Mouse (Mus musculus) forebrain, embryonic 15.5 days (tissue): Measurements from ENCODE around the gene 9130409I23Rik. TPM values are rescaled to one million over a fixed set of nuclear protein-coding genes. Genes with fewer than 3 reads are reported as not detected.
A peak's percentile ranks its signal among the peaks of the same experiment; 100 is the strongest.
"Not testable (repeated sequence)": the region's sequence is repeated elsewhere in the genome, so short reads cannot be mapped to it uniquely, and the experiment has no call there.

Source experiments
- ATAC-seq: fragments of 200-750 bp; cut with Nextera tagmentation; replicated peaks from 2 replicates; pipeline ENCODE4 v1.8.0; 2017; ENCODE audit warnings: mild to moderate bottlenecking, moderate TSS enrichment, moderate library complexity
- H3K27ac ChIP-seq: fragments of 300-500 bp; sonication (generic); replicated peaks from 2 replicates; pipeline ENCODE4 v1.5.1; 2015; ENCODE audit warnings: mild to moderate bottlenecking, inconsistent platforms
- H3K27me3 ChIP-seq: fragments of 300-500 bp; sonication (generic); 2 replicates; pipeline ENCODE4 v1.6.1; 2015; ENCODE audit warnings: inconsistent platforms
- H3K36me3 ChIP-seq: fragments of 300-500 bp; sonication (generic); 2 replicates; pipeline ENCODE4 v1.6.1; 2015; ENCODE audit warnings: mild to moderate bottlenecking, inconsistent platforms
- H3K4me1 ChIP-seq: fragments of 300-500 bp; sonication (generic); 2 replicates; pipeline ENCODE4 v1.6.1; 2015; ENCODE audit warnings: inconsistent platforms
- H3K4me2 ChIP-seq: fragments of 300-500 bp; sonication (generic); replicated peaks from 2 replicates; pipeline ENCODE4 v1.6.1; 2015; ENCODE audit warnings: mild to moderate bottlenecking, inconsistent platforms
- H3K4me3 ChIP-seq: fragments of 300-500 bp; sonication (generic); 2 replicates; pipeline ENCODE4 v1.5.1; 2015; ENCODE audit warnings: mild to moderate bottlenecking, inconsistent platforms
- H3K9ac ChIP-seq: fragments of 300-500 bp; sonication (generic); replicated peaks from 2 replicates; pipeline ENCODE4 v1.6.1; 2015; ENCODE audit warnings: mild to moderate bottlenecking, inconsistent platforms
- H3K9me3 ChIP-seq: fragments of 300-500 bp; sonication (generic); 2 replicates; pipeline ENCODE4 v1.6.1; 2016; ENCODE audit warnings: inconsistent platforms
- WGBS: fragments of 180-500 bp; shearing (Covaris S2); methylation state at CpG from one replicate; pipeline ENCODE4 v1.1.7; 2015; ENCODE audit warnings: mixed read lengths; 5-methylcytosine and 5-hydroxymethylcytosine counted together
- polyA plus RNA-seq: library from polyadenylated mRNA; unstranded; fragments of >200 nt; fragmentation: Nextera tagmentation; extraction: Ambion mirVana; gene quantifications from 2 replicates; pipeline ENCODE4 v1.2.1, GENCODE M21; 2015

9130409I23Rik gene
- polyA plus RNA-seq, 1 experiment from 2014 or later, result 0.11 TPM

- no peaks in the 10 kb centered on the region for H3K36me3 ChIP-seq
- no peak overlapping the region for H3K4me3 ChIP-seq
- no peak for ATAC-seq
- WGBS, result 80% methylated on average over 6 of the region's 6 CpGs
- H3K27me3 ChIP-seq, result no peaks in the 10 kb centered on the region
- H3K4me2 ChIP-seq, result no peak overlapping the region
- peaks cover 22% of the 10 kb centered on the region for H3K4me1 ChIP-seq
- H3K9ac ChIP-seq, result no peak overlapping the region
- no peaks in the 10 kb centered on the region for H3K9me3 ChIP-seq
- H3K27ac ChIP-seq, result no peak overlapping the region
These were observed 36.1 kb upstream of the 9130409I23Rik start for GRCm38 (mm10) chr1:181014731-181015500.

- H3K36me3 ChIP-seq, result no peaks in the 10 kb centered on the region
- no peaks in the 10 kb centered on the region for H3K27me3 ChIP-seq
- ATAC-seq, result no peak
- no peak overlapping the region for H3K4me2 ChIP-seq
- H3K9ac ChIP-seq, result no peak overlapping the region
- H3K27ac ChIP-seq, result no peak overlapping the region
- no peak overlapping the region for H3K4me3 ChIP-seq
- H3K9me3 ChIP-seq, result no peaks in the 10 kb centered on the region
- peaks cover 22% of the 10 kb centered on the region for H3K4me1 ChIP-seq
These were observed 35.5 kb upstream of the 9130409I23Rik start for GRCm38 (mm10) chr1:181015558-181015957.

- WGBS, result 86% methylated on average over 4 of the region's 4 CpGs
- Histone ChIP-seq H3K9me3 (no peaks in the 10 kb centered on the region), H3K27ac (no peak overlapping the region)
These were observed 35.0 kb upstream of the 9130409I23Rik start for GRCm38 (mm10) chr1:181016045-181016444.

GRCm38 (mm10) chr1:181016532-181017131, 34.4 kb upstream of the 9130409I23Rik start:
- H3K9ac ChIP-seq, result peak overlapping the region; percentile 45
- no peaks in the 10 kb centered on the region for H3K27me3 ChIP-seq
- peak; percentile 77 for ATAC-seq
- peak overlapping the region; percentile 89 for H3K4me2 ChIP-seq
- peak overlapping the region; percentile 42 for H3K4me3 ChIP-seq
- H3K9me3 ChIP-seq, result no peaks in the 10 kb centered on the region
- H3K27ac ChIP-seq, result no peak overlapping the region; the same call in 1 of the 2 replicates
- 3% methylated on average over 21 of the region's 21 CpGs for WGBS
- no peaks in the 10 kb centered on the region for H3K36me3 ChIP-seq
- peaks cover 22% of the 10 kb centered on the region for H3K4me1 ChIP-seq

More at GRCm38 (mm10) chr1:181016045-181016444, 35.0 kb upstream of the 9130409I23Rik start:
- Histone ChIP-seq H3K4me2 (0 out of 2 replicates have a peak overlapping the region, but pooled peaks have one; percentile 89), H3K27me3 (no peaks in the 10 kb centered on the region), H3K9ac (no peak overlapping the region), H3K4me1 (peaks cover 22% of the 10 kb centered on the region), H3K36me3 (no peaks in the 10 kb centered on the region), H3K4me3 (no peak overlapping the region)
- no peak for ATAC-seq

GRCm38 (mm10) chr1:181017212-181017711, 33.8 kb upstream of the 9130409I23Rik start:
- H3K4me1 ChIP-seq, result peaks cover 22% of the 10 kb centered on the region
- H3K9me3 ChIP-seq, result no peaks in the 10 kb centered on the region
- no peak overlapping the region for H3K27ac ChIP-seq
- WGBS, result under 1% methylated on average over 22 of the region's 22 CpGs
- H3K9ac ChIP-seq, result peak overlapping the region; percentile 45
- peak overlapping the region; percentile 42 for H3K4me3 ChIP-seq
- ATAC-seq, result peak; percentile 82
- H3K36me3 ChIP-seq, result no peaks in the 10 kb centered on the region
- peak overlapping the region; percentile 89 for H3K4me2 ChIP-seq
- H3K27me3 ChIP-seq, result no peaks in the 10 kb centered on the region

GRCm38 (mm10) chr1:181017890-181018420, 33.1 kb upstream of the 9130409I23Rik start:
- H3K4me1 ChIP-seq, result peaks cover 22% of the 10 kb centered on the region
- H3K9ac ChIP-seq, result no peak overlapping the region
- H3K4me3 ChIP-seq, result 0 out of 2 replicates have a peak overlapping the region, but pooled peaks have one; percentile 42
- H3K27me3 ChIP-seq, result no peaks in the 10 kb centered on the region
- H3K9me3 ChIP-seq, result no peaks in the 10 kb centered on the region
- no peak overlapping the region for H3K27ac ChIP-seq
- no peak overlapping the region for H3K4me2 ChIP-seq
- 76% methylated on average over 13 of the region's 13 CpGs for WGBS
- no peak for ATAC-seq
- H3K36me3 ChIP-seq, result no peaks in the 10 kb centered on the region

GRCm38 (mm10) chr1:181020756-181021487, 30.1 kb upstream of the 9130409I23Rik start, which contains the start of gene Ephx1:
Gene Ephx1 (minus strand): TSS chr1:181020904.
- 61% methylated on average over 5 of the region's 5 CpGs for WGBS
- ATAC-seq, result no peak
- H3K9ac ChIP-seq, result no peak within 1 kb of the TSS
- H3K27ac ChIP-seq, result no peak within 1 kb of the TSS
- H3K27me3 ChIP-seq, result no peaks in the 10 kb centered on the region
- H3K9me3 ChIP-seq, result no peaks in the 10 kb centered on the region
- H3K36me3 ChIP-seq, result no peaks in the 10 kb centered on the region
- H3K4me2 ChIP-seq, result no peak within 1 kb of the TSS
- peaks cover 15% of the 10 kb centered on the region for H3K4me1 ChIP-seq
- H3K4me3 ChIP-seq, result no peak within 1 kb of the TSS

- H3K9ac ChIP-seq, result no peak overlapping the region
- H3K4me1 ChIP-seq, result peaks cover 11% of the 10 kb centered on the region
- no peak overlapping the region for H3K27ac ChIP-seq
- H3K4me3 ChIP-seq, result no peak overlapping the region
- no peaks in the 10 kb centered on the region for H3K9me3 ChIP-seq
- H3K4me2 ChIP-seq, result no peak overlapping the region
- no peaks in the 10 kb centered on the region for H3K36me3 ChIP-seq
- ATAC-seq, result no peak
- H3K27me3 ChIP-seq, result no peaks in the 10 kb centered on the region
- WGBS, result 54% methylated on average over 7 of the region's 7 CpGs
These were observed 29.6 kb upstream of the 9130409I23Rik start for GRCm38 (mm10) chr1:181021488-181021865.

- Histone ChIP-seq H3K4me1 (peaks cover 3% of the 10 kb centered on the region), H3K27me3 (no peaks in the 10 kb centered on the region), H3K9ac (no peak overlapping the region), H3K36me3 (no peaks in the 10 kb centered on the region), H3K27ac (no peak overlapping the region), H3K9me3 (no peaks in the 10 kb centered on the region), H3K4me2 (no peak overlapping the region), H3K4me3 (no peak overlapping the region)
- no peak for ATAC-seq
- 19% methylated on average over 1 of the region's 1 CpGs for WGBS
These were observed 28.8 kb upstream of the 9130409I23Rik start for GRCm38 (mm10) chr1:181022265-181022664.

GRCm38 (mm10) chr1:181035015-181035778, 15.8 kb upstream of the 9130409I23Rik start:
- not testable (repeated sequence) for ATAC-seq, H3K4me3 ChIP-seq, H3K4me1 ChIP-seq, H3K27ac ChIP-seq, H3K27me3 ChIP-seq, H3K9ac ChIP-seq, H3K4me2 ChIP-seq, H3K9me3 ChIP-seq, H3K36me3 ChIP-seq
- WGBS, result 71% methylated on average over 5 of the region's 5 CpGs

- no peaks in the 10 kb centered on the region for H3K36me3 ChIP-seq
- H3K27me3 ChIP-seq, result no peaks in the 10 kb centered on the region
- no peak overlapping the region for H3K4me2 ChIP-seq
- no peak overlapping the region for H3K27ac ChIP-seq
- no peak for ATAC-seq
- no peak overlapping the region for H3K4me3 ChIP-seq
- 74% methylated on average over 4 of the region's 4 CpGs for WGBS
- H3K4me1 ChIP-seq, result no peaks in the 10 kb centered on the region
- no peaks in the 10 kb centered on the region for H3K9me3 ChIP-seq
- H3K9ac ChIP-seq, result no peak overlapping the region
These were observed 13.4 kb upstream of the 9130409I23Rik start for GRCm38 (mm10) chr1:181037623-181038022.
